Mouse (Mus musculus): ENCODE data around the gene Syne1.

GRCm38 (mm10) chr10:5346911-5347310, 204.4 kb downstream of the Syne1 start:
- TF ChIP-seq CTCF (IDR thresholded peaks at IDR 0.05; ENCODE audit: insufficient read depth, low read depth, low read length), result no peak
- no peak for TF ChIP-seq POLR2A (IDR thresholded peaks at IDR 0.05; ENCODE audit: insufficient read depth, low read depth, low read length)
